Mouse (Mus musculus) myocyte (in vitro differentiated cells): ENCODE measurements at regions not wholly inside any gene's neighbourhood (a gene's known extent, or its start where the extent isn't known, plus 50 kb on each side); places are given as distances from the start of the nearest gene placed in this dataset.
A peak's percentile ranks its signal among the peaks of the same experiment; 100 is the strongest.

Source experiments
- H3K27me3 ChIP-seq: one replicate; pipeline ENCODE4 v1.6.1; 2011; ENCODE audit not compliant: control insufficient read depth, insufficient read depth, insufficient read length
- H3K36me3 ChIP-seq: one replicate; pipeline ENCODE4 v1.6.1; 2011; ENCODE audit not compliant: control insufficient read depth, insufficient read depth
- H3K4me2 ChIP-seq: one replicate; pipeline ENCODE4 v1.6.1; 2011; ENCODE audit warnings: low read depth, control low read depth
- H3K4me3 ChIP-seq: one replicate; pipeline ENCODE4 v1.5.1; 2011; ENCODE audit warnings: mild to moderate bottlenecking, control low read depth, moderate library complexity
- H3K79me2 ChIP-seq: one replicate; pipeline ENCODE4 v1.6.1; 2011; ENCODE audit not compliant: control insufficient read depth, insufficient read depth
- H3ac ChIP-seq: one replicate; pipeline ENCODE4 v1.6.1; 2011; ENCODE audit not compliant: control insufficient read depth, insufficient read length
- CEBPB ChIP-seq: IDR thresholded peaks from 2 replicates; pipeline ENCODE4 v1.6.1; 2011; ENCODE audit warnings: mild to moderate bottlenecking, moderate library complexity; ENCODE audit not compliant: poor library complexity, insufficient read depth, severe bottlenecking
- E2F4 ChIP-seq: IDR thresholded peaks from one replicate; pipeline ENCODE4 v1.6.1; 2011; ENCODE audit warnings: mild to moderate bottlenecking, control low read depth, moderate library complexity; ENCODE audit not compliant: insufficient read depth
- MAX ChIP-seq: IDR thresholded peaks from one replicate; pipeline ENCODE4 v1.6.1; 2011; ENCODE audit warnings: low read depth, mild to moderate bottlenecking, control low read depth
- MYOD1 ChIP-seq, 3 experiments: IDR thresholded peaks; one replicate each; pipeline ENCODE4 v1.6.1; 2011; ENCODE audit warnings: control low read depth in 2 of 3, low read depth in 2 of 3, mild to moderate bottlenecking in 2 of 3, moderate library complexity in 1 of 3; ENCODE audit not compliant: insufficient read length in 2 of 3, control insufficient read depth in 1 of 3
- MYOG ChIP-seq, 3 experiments: IDR thresholded peaks; one replicate each; pipeline ENCODE4 v1.6.1; 2011; ENCODE audit warnings: control low read depth in 2 of 3, low read depth in 2 of 3, mild to moderate bottlenecking in 2 of 3; ENCODE audit not compliant: insufficient read length in 2 of 3, control insufficient read depth in 1 of 3, insufficient read depth in 1 of 3
- POLR2A ChIP-seq: IDR thresholded peaks from one replicate; pipeline ENCODE4 v1.6.1; 2011; ENCODE audit warnings: low read depth, mild to moderate bottlenecking, control low read depth, moderate library complexity; ENCODE audit not compliant: insufficient read length
- POLR2AphosphoS2 ChIP-seq: IDR thresholded peaks from one replicate; pipeline ENCODE4 v1.6.1; 2011; ENCODE audit warnings: low read depth, control low read depth; ENCODE audit not compliant: insufficient read length
- REST ChIP-seq: IDR thresholded peaks from one replicate; pipeline ENCODE4 v1.6.1; 2011; ENCODE audit warnings: mild to moderate bottlenecking, control low read depth, moderate library complexity; ENCODE audit not compliant: insufficient read depth, insufficient read length
- SRF ChIP-seq: IDR thresholded peaks from one replicate; pipeline ENCODE4 v1.6.1; 2011; ENCODE audit warnings: low read depth; ENCODE audit not compliant: control insufficient read depth, insufficient read length
- TCF12 ChIP-seq: IDR thresholded peaks from one replicate; pipeline ENCODE4 v1.6.1; 2011; ENCODE audit warnings: mild to moderate bottlenecking, control low read depth; ENCODE audit not compliant: poor library complexity, insufficient read depth, severe bottlenecking
- TCF3 ChIP-seq: IDR thresholded peaks from one replicate; pipeline ENCODE4 v1.6.1; 2011; ENCODE audit warnings: low read depth, control low read depth; ENCODE audit not compliant: insufficient read length
- USF1 ChIP-seq: IDR thresholded peaks from one replicate; pipeline ENCODE4 v1.6.1; 2011; ENCODE audit warnings: low read depth, mild to moderate bottlenecking, control low read depth, moderate library complexity

DNA sequence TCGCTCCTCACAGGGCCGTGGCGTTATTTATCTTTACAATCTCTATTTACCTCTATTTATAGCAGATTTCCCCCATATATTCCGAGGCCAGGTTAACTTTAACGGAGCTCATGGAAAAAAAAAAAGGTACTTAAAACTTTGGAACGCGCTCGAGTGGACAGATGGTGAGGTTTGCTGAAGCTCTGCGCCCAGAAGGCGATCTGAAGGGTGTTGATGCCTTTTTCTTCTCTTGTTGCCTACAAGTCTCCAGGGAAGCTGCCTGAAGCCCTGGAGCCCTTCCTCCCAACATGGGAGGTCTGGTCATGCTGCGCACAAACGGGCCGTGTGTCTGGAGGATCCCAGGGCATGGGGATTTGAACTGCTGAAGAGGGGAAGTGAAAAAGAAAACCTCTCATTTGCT is 130.9 kb downstream of the Gm26897 start:
- Histone ChIP-seq H3ac (no peak overlapping the region), H3K27me3 (no peaks in the 10 kb centered on the region), H3K4me2 (no peak overlapping the region), H3K36me3 (no peaks in the 10 kb centered on the region), H3K79me2 (no peaks in the 10 kb centered on the region), H3K4me3 (no peak overlapping the region)
- TF ChIP-seq MYOG (IDR thresholded peaks at IDR 0.05; ENCODE audit: control insufficient read depth in 1 of 3, insufficient read depth in 1 of 3, insufficient read length in 2 of 3, low read depth in 2 of 3) (no peak), TCF12 (no peak), REST (no peak), POLR2AphosphoS2 (no peak), MYOD1 (IDR thresholded peaks at IDR 0.05; ENCODE audit: control insufficient read depth in 1 of 3, insufficient read length in 2 of 3, low read depth in 2 of 3) (no peak), POLR2A (no peak), E2F4 (no peak), SRF (no peak), MAX (no peak)

DNA sequence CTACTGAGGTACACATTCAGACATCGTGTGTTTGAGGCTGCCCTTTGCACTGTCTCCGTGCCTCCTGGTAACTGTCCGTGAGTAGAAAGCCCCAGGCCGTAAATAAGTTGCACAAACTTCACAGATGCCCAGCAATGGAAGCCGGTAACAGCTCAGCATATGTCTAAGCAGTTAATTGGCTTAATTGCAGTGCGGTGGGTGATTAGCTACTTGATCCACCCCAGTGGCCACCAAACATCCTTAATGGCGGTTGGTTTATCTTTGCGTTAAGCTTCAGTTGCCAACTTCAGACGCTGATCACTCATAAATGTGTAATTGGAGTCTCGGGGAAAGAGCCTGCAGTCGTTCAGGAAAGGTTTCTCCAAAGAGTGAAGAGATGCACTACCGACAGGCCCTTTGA is 135.3 kb downstream of the Gm26897 start:
- Histone ChIP-seq H3K27me3 (no peaks in the 10 kb centered on the region), H3K4me2 (no peak overlapping the region)

DNA sequence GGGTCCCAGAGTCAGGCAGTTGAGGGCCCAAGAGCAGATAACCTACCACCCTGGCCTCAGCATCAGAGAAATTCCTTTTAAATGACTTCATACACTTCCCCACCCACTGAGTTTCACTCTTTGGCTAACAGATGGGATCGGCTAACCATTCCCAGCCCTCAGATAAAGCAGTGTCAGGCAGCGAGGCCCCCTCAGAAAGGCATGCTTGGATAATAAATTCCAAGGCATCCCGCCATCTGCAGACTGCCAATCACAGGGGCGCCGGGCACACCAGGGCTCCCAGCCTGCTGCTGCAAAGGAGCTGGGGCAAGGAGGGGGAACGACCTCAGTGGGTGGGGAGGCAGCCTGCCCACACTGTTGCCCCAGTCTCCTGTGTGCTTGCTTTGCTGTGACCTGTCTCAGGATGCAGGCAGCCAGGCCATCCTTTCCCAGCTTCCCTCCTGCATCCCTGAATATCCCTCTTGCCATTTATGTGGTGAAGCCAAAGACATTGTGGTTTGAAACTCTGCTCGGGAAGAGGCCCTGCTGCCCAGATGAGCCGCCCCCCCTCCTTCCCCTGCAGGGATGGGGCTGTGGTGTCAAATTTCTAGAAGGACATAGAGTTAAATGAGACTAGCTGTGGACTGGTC is 143.6 kb downstream of the Gm26897 start:
- TF ChIP-seq TCF12: peak; percentile 46
- no peak for TF ChIP-seq SRF
- TF ChIP-seq E2F4: peak; percentile 32
- no peak for TF ChIP-seq MAX
- TF ChIP-seq POLR2AphosphoS2: peak; percentile 74
- TF ChIP-seq USF1: no peak
- TF ChIP-seq CEBPB: no peak
- TF ChIP-seq MYOG (IDR thresholded peaks at IDR 0.05; ENCODE audit: control insufficient read depth in 1 of 3, insufficient read depth in 1 of 3, insufficient read length in 2 of 3, low read depth in 2 of 3): peak in 1 of 3 experiments; percentile 33
- TF ChIP-seq POLR2A: peak; percentile 42
- no peak for TF ChIP-seq TCF3
- TF ChIP-seq MYOD1 (IDR thresholded peaks at IDR 0.05; ENCODE audit: control insufficient read depth in 1 of 3, insufficient read length in 2 of 3, low read depth in 2 of 3): peak in 2 of 3 experiments; percentile 40 to 64
- TF ChIP-seq REST: no peak
- no peaks in the 10 kb centered on the region for H3K36me3 ChIP-seq
- H3ac ChIP-seq: no peak overlapping the region
- H3K79me2 ChIP-seq: peaks cover 3% of the 10 kb centered on the region
- H3K4me3 ChIP-seq: no peak overlapping the region
- no peaks in the 10 kb centered on the region for H3K27me3 ChIP-seq
- H3K4me2 ChIP-seq: peak overlapping the region; percentile 76

More for the DNA sequence above, 135.3 kb downstream of the Gm26897 start:
- TF ChIP-seq TCF3 (no peak), MYOG (IDR thresholded peaks at IDR 0.05; ENCODE audit: control insufficient read depth in 1 of 3, insufficient read depth in 1 of 3, insufficient read length in 2 of 3, low read depth in 2 of 3) (no peak), USF1 (no peak), SRF (no peak), REST (no peak), MYOD1 (IDR thresholded peaks at IDR 0.05; ENCODE audit: control insufficient read depth in 1 of 3, insufficient read length in 2 of 3, low read depth in 2 of 3) (no peak), MAX (no peak), POLR2AphosphoS2 (no peak), E2F4 (no peak), TCF12 (no peak), POLR2A (no peak)
- no peaks in the 10 kb centered on the region for H3K79me2 ChIP-seq
- H3ac ChIP-seq: no peak overlapping the region
- no peaks in the 10 kb centered on the region for H3K36me3 ChIP-seq
- no peak overlapping the region for H3K4me3 ChIP-seq

DNA sequence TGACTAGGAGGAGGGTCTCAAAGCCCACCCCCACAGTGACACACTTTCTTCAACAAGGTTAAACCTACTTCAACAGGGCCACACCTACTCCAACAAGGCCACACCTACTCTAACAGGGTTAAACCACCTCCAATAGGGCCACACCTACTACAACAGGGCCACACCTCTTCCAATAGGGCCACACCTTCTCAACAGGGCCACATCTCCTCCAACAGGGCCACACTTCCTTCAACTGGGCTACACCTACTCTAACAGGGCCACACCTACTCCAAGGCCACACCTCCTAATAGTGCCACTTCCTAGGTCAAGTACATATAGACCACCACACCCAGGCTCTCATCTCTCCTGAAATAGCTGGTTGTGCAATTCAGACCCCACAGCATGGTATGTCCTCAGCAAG is 145.3 kb downstream of the Gm26897 start:
- Histone ChIP-seq H3K79me2 (peaks cover 10% of the 10 kb centered on the region), H3ac (no peak overlapping the region), H3K4me2 (peak overlapping the region; percentile 76), H3K36me3 (no peaks in the 10 kb centered on the region), H3K27me3 (no peaks in the 10 kb centered on the region), H3K4me3 (peak overlapping the region; percentile 31)
- TF ChIP-seq POLR2A: no peak
- 0 out of 2 replicates have a peak, but pooled peaks have one; percentile 36 for TF ChIP-seq CEBPB

DNA sequence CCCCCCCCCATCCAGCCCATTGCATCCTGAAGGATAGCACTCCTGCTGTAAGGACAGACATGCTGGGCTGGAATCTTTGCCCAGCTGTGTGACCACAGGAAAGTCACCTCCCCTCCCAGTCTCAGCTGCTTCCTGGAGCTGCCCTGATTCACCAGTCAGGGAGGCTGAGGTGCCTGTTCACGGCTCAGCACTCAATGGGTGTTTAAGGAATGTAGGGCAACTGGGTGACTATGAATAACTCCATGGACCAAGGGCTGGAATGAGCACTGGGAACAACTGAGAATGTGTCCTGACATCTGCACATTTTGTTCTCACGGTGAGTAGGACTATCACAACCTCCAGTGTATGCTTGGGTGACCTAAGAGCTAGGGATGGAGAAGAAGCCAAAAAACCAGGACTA is 146.5 kb downstream of the Gm26897 start:
- H3K4me2 ChIP-seq: peak overlapping the region; percentile 80
- peak overlapping the region; percentile 31 for H3K4me3 ChIP-seq
- peaks cover 10% of the 10 kb centered on the region for H3K79me2 ChIP-seq
- H3ac ChIP-seq: no peak overlapping the region
- H3K36me3 ChIP-seq: no peaks in the 10 kb centered on the region
- TF ChIP-seq REST (no peak), MYOG (IDR thresholded peaks at IDR 0.05; ENCODE audit: control insufficient read depth in 1 of 3, insufficient read depth in 1 of 3, insufficient read length in 2 of 3, low read depth in 2 of 3) (peak; percentile 92 to 99 (median 98)), SRF (no peak), TCF3 (peak; percentile 84), POLR2AphosphoS2 (peak; percentile 68), MYOD1 (IDR thresholded peaks at IDR 0.05; ENCODE audit: control insufficient read depth in 1 of 3, insufficient read length in 2 of 3, low read depth in 2 of 3) (peak in 2 of 3 experiments; percentile 88 to 96), CEBPB (0 out of 2 replicates have a peak, but pooled peaks have one; percentile 22), USF1 (no peak), TCF12 (peak; percentile 95), POLR2A (peak; percentile 38), MAX (no peak)
- no peaks in the 10 kb centered on the region for H3K27me3 ChIP-seq
